Mouse (Mus musculus): ENCODE measurements at regions not wholly inside any gene's neighbourhood (a gene's known extent, or its start where the extent isn't known, plus 50 kb on each side); places are given as distances from the start of the nearest gene placed in this dataset.

DNA sequence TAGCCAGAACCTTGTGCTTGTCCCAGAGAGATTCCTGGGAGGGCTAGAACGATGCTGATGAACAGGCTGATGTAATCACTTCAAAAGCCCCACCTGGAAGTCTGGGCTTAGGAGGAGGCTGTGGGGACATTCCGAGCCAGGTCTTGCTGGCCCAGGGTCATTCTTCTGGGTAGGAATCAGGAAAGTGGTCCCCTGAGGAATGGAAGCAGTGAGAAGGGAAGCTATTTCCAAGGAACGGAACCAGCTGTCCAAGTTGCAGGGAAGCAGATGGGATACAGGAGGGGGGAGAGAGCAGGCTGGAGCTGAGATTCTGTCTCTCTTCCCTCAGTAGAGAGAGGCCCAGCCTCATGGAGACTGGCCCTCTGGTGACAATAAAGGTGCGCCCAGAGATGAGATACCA is 243.9 kb downstream of the Tcf7l2 start:
- TF ChIP-seq CTCF (conservative IDR thresholded peaks at IDR 0.05; ENCODE audit: low read length) = no peak
- TF ChIP-seq POU5F1 (IDR thresholded peaks at IDR 0.05; ENCODE audit: borderline replicate concordance, low read length) = no peak
- TF ChIP-seq NANOG (IDR thresholded peaks at IDR 0.05; ENCODE audit: borderline replicate concordance, low read length) = no peak
- no peaks in the 10 kb centered on the region for H3K27me3 ChIP-seq (ENCODE audit: insufficient read depth, low read length)
- H3K36me3 ChIP-seq (ENCODE audit: insufficient read depth, low read length) = no peaks in the 10 kb centered on the region
- no peaks in the 10 kb centered on the region for H3K4me1 ChIP-seq (replicated peaks; ENCODE audit: low read depth, low read length)
- no peak overlapping the region for H3K4me3 ChIP-seq (replicated peaks; ENCODE audit: low read length)
- peaks cover 24% of the 10 kb centered on the region for H3K9me3 ChIP-seq (ENCODE audit: low read length)

DNA sequence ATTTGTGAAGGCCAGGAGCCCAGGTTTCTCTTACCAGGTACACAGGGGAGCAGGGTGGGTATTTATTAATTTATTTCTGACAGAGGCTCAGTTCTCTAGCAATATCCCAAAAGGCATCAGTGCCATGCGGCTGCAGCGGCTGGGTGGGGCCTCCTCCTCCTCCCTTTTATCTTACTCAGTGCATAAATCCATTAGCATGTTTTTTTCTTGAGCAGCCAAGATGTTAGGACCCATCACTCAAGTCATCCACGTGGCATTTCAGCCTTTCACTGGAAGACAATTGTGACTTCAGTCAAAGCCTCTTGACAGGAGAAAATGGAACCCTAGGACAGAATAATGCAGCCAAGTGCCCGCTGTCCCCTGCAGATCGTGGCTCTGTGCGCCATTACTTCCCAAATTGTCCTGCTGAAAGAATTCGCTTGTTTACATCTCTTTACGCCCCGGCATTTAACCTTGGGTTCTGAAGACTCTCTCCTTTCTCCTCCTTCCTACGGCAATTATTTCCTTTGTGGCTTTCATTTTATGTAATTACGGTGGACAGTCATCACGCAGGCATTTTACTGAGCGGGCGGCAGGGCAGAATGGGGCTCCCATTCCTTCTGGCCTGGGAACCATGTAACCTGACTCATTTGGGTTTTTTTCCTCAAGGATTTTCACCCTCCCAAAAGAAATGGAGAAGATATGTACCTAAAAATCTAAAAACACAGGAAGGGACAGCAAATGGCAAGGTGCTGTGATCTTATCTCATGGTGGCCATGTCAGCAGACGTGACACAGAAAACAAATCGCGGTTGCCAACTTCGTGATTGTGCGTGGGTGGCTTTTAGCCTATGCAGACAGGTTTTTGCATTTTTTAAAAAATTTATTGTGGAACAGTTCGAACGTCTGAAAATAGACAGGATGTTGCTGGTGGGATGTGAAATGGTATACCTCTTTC is 250.4 kb downstream of the Tcf7l2 start:
- Histone ChIP-seq H3K36me3 (ENCODE audit: insufficient read depth, low read length) (no peaks in the 10 kb centered on the region), H3K4me1 (replicated peaks; ENCODE audit: low read depth, low read length) (0 out of 2 replicates have a peak, but pooled peaks cover 5% of the 10 kb centered on the region), H3K27me3 (ENCODE audit: insufficient read depth, low read length) (no peaks in the 10 kb centered on the region), H3K9me3 (ENCODE audit: low read length) (peaks cover 4% of the 10 kb centered on the region), H3K4me3 (replicated peaks; ENCODE audit: low read length) (no peak overlapping the region)
- no peak for TF ChIP-seq CTCF (conservative IDR thresholded peaks at IDR 0.05; ENCODE audit: low read length)
- no peak for TF ChIP-seq NANOG (IDR thresholded peaks at IDR 0.05; ENCODE audit: borderline replicate concordance, low read length)
- no peak for TF ChIP-seq POU5F1 (IDR thresholded peaks at IDR 0.05; ENCODE audit: borderline replicate concordance, low read length)

DNA sequence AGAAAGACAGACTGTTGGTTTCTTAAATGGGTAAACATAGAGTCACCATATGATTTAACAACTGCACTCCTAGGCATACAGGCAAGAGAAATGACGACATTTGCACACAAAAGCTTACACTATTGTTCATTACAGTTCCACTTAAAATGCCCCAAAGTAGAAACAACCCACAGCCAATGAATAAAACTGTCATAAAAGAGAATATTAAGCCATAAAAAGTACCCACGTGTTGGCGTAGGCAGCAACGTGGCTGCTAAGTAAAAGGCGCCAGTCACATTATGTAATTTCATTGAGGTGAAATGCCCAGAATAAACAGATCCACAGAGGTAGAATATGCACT is 251.1 kb downstream of the Tcf7l2 start:
- H3K4me3 ChIP-seq (replicated peaks; ENCODE audit: low read length) = no peak overlapping the region
- H3K27me3 ChIP-seq (ENCODE audit: insufficient read depth, low read length) = no peaks in the 10 kb centered on the region
- H3K4me1 ChIP-seq (replicated peaks; ENCODE audit: low read depth, low read length) = 0 out of 2 replicates have a peak, but pooled peaks cover 5% of the 10 kb centered on the region

DNA sequence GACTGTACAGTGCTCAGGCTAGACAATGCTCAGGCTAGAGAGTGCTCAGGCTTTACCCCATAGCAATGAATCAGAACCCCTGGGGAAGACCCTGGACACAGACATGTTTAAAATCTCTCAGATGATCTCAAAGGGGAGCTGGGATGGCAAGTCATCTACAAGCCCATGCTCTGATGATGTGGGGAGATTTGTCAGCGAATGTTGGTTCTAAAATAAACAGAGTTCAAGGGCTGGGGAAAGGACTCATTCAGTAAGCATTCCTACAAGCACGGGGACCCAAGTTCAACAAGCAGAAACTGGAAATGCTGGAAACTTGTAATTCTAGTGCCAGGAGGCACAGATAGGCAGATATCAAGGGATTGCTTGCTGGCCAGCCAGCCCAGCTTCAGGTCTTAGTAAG is 254.1 kb downstream of the Tcf7l2 start:
- peaks cover 6% of the 10 kb centered on the region; the same call in 1 of the 2 replicates for H3K27me3 ChIP-seq (ENCODE audit: insufficient read depth, low read length)
- no peaks in the 10 kb centered on the region for H3K36me3 ChIP-seq (ENCODE audit: insufficient read depth, low read length)
- H3K4me1 ChIP-seq (replicated peaks; ENCODE audit: low read depth, low read length) = 0 out of 2 replicates have a peak, but pooled peaks cover 5% of the 10 kb centered on the region
- peaks cover 15% of the 10 kb centered on the region for H3K9me3 ChIP-seq (ENCODE audit: low read length)
- no peak for TF ChIP-seq NANOG (IDR thresholded peaks at IDR 0.05; ENCODE audit: borderline replicate concordance, low read length)
- TF ChIP-seq CTCF (conservative IDR thresholded peaks at IDR 0.05; ENCODE audit: low read length) = no peak
- no peak for TF ChIP-seq POU5F1 (IDR thresholded peaks at IDR 0.05; ENCODE audit: borderline replicate concordance, low read length)
- H3K4me3 ChIP-seq (replicated peaks; ENCODE audit: low read length) = no peak overlapping the region

More for the DNA sequence above, 251.1 kb downstream of the Tcf7l2 start:
- Histone ChIP-seq H3K9me3 (ENCODE audit: low read length) (peaks cover 11% of the 10 kb centered on the region), H3K36me3 (ENCODE audit: insufficient read depth, low read length) (no peaks in the 10 kb centered on the region)
- TF ChIP-seq CTCF (conservative IDR thresholded peaks at IDR 0.05; ENCODE audit: low read length) = no peak
- no peak for TF ChIP-seq POU5F1 (IDR thresholded peaks at IDR 0.05; ENCODE audit: borderline replicate concordance, low read length)
- no peak for TF ChIP-seq NANOG (IDR thresholded peaks at IDR 0.05; ENCODE audit: borderline replicate concordance, low read length)

DNA sequence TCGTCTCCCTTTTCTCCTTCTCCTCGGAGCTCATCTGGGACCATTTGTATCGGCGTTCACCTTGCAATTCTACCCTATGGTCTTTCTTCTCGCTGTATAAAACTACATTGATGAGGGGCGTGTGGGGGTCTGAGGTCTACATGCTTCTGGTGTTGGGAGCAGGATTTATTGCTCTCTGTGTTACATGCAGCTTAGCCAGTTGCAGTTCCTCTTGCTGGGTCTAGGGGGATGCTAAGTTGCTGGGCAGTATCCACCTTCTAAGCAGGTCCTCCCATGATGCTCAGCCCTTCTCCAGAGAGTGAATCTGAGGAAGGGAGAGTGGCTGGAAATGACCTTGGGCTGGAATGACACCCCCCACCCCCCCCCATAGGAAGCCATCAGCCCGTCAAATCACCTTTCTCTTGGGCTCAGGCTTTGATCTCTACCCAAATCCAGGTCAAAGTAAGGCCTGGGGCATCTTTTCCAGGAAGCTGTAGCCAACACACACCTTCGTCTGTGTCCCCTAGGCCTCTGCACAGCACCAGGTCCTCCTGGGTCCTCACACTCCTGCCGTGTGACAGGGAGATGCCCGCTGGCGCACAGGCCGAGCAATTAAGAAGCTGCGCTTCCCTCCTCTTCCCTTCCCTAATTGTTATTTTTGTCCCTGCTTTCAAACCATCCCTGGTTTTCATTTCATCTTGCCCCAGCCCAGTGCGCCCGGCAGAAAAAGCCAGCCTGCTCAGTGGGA is 257.0 kb downstream of the Tcf7l2 start:
- TF ChIP-seq CTCF (conservative IDR thresholded peaks at IDR 0.05; ENCODE audit: low read length) = peak; percentile 31
- no peak for TF ChIP-seq NANOG (IDR thresholded peaks at IDR 0.05; ENCODE audit: borderline replicate concordance, low read length)
- no peak overlapping the region for H3K4me3 ChIP-seq (replicated peaks; ENCODE audit: low read length)
- peaks cover 15% of the 10 kb centered on the region for H3K9me3 ChIP-seq (ENCODE audit: low read length)
- H3K4me1 ChIP-seq (replicated peaks; ENCODE audit: low read depth, low read length) = no peaks in the 10 kb centered on the region
- H3K27me3 ChIP-seq (ENCODE audit: insufficient read depth, low read length) = peaks cover 6% of the 10 kb centered on the region; the same call in 1 of the 2 replicates
- no peaks in the 10 kb centered on the region for H3K36me3 ChIP-seq (ENCODE audit: insufficient read depth, low read length)

DNA sequence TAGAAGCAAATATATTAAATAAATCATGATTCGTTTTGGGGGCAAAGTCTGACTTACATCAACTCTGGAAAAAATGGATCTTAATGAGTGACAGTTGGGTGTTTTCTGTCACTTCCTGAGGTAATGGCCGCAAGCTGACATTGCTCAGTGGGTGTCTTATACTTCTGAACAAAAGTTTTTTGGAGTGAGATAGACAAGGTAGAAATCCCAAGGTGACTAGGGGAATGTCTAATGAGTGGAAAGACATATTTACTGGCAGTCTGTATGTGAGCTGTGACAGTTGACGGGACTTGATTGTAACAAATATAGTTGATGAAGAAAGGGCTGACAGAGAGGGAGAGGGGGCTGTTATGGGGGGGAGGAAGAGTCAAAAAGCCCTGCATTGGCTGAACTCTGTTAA is 257.8 kb downstream of the Tcf7l2 start:
- Histone ChIP-seq H3K4me1 (replicated peaks; ENCODE audit: low read depth, low read length) (no peaks in the 10 kb centered on the region), H3K4me3 (replicated peaks; ENCODE audit: low read length) (no peak overlapping the region), H3K36me3 (ENCODE audit: insufficient read depth, low read length) (no peaks in the 10 kb centered on the region), H3K27me3 (ENCODE audit: insufficient read depth, low read length) (peaks cover 6% of the 10 kb centered on the region; the same call in 1 of the 2 replicates), H3K9me3 (ENCODE audit: low read length) (peaks cover 15% of the 10 kb centered on the region)
- TF ChIP-seq CTCF (conservative IDR thresholded peaks at IDR 0.05; ENCODE audit: low read length) = no peak
- no peak for TF ChIP-seq NANOG (IDR thresholded peaks at IDR 0.05; ENCODE audit: borderline replicate concordance, low read length)
- TF ChIP-seq POU5F1 (IDR thresholded peaks at IDR 0.05; ENCODE audit: borderline replicate concordance, low read length) = no peak

DNA sequence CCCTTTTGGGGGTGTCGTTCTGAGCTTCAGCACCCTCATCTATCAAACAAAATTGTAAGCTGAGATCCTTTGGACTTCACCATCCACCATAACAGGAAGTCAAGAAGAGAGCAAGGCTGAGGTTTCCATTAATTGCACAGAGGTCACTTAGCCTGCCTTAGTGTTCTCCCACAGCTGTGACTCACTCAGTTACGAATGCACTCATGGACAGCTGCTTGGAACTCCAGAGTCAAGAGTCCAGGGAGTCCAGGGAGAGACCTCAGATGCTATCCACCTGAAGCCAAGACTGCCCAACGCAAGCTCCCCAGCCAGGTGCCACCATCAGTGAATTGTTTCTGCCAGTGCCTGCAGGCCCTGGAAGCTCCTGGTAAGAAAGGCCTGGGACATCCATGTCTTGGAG is 259.8 kb downstream of the Tcf7l2 start:
- Histone ChIP-seq H3K27me3 (ENCODE audit: insufficient read depth, low read length) (peaks cover 6% of the 10 kb centered on the region; the same call in 1 of the 2 replicates), H3K36me3 (ENCODE audit: insufficient read depth, low read length) (no peaks in the 10 kb centered on the region), H3K9me3 (ENCODE audit: low read length) (peaks cover 21% of the 10 kb centered on the region), H3K4me3 (replicated peaks; ENCODE audit: low read length) (no peak overlapping the region), H3K4me1 (replicated peaks; ENCODE audit: low read depth, low read length) (no peaks in the 10 kb centered on the region)
- TF ChIP-seq NANOG (IDR thresholded peaks at IDR 0.05; ENCODE audit: borderline replicate concordance, low read length) (no peak), POU5F1 (IDR thresholded peaks at IDR 0.05; ENCODE audit: borderline replicate concordance, low read length) (no peak), CTCF (conservative IDR thresholded peaks at IDR 0.05; ENCODE audit: low read length) (no peak)

DNA sequence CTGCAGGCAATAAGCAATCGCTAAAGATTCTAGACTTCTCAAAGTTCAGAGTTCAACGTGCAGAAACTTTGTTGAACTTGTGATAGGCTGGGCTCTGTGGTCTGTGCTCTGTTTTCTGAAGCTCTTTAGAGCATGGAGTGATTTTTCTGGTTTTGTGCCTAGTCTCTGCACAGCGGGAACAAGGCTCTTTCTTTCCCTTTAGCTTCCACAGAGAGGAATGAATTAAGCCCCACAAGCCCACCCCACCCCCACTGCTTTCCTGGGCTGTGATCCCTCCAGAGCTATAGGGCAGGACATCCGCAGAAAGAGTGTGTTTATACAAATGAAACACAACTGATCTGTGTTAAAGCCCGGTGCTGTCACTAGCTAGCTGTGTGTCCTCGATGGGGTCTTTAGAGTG is 264.3 kb downstream of the Tcf7l2 start:
- no peaks in the 10 kb centered on the region for H3K36me3 ChIP-seq (ENCODE audit: insufficient read depth, low read length)
- TF ChIP-seq NANOG (IDR thresholded peaks at IDR 0.05; ENCODE audit: borderline replicate concordance, low read length) (no peak), CTCF (conservative IDR thresholded peaks at IDR 0.05; ENCODE audit: low read length) (no peak), POU5F1 (IDR thresholded peaks at IDR 0.05; ENCODE audit: borderline replicate concordance, low read length) (no peak)
- peaks cover 11% of the 10 kb centered on the region; the same call in 1 of the 2 replicates for H3K9me3 ChIP-seq (ENCODE audit: low read length)
- H3K27me3 ChIP-seq (ENCODE audit: insufficient read depth, low read length) = no peaks in the 10 kb centered on the region; the same call in 1 of the 2 replicates
- no peaks in the 10 kb centered on the region for H3K4me1 ChIP-seq (replicated peaks; ENCODE audit: low read depth, low read length)
- no peak overlapping the region for H3K4me3 ChIP-seq (replicated peaks; ENCODE audit: low read length)

All from E14TG2a.4 (cell line).